Mouse (Mus musculus) liver, postnatal 0 days (tissue): ENCODE data around the gene Lat.

Experiments
- CTCF ChIP-seq: sonication (generic); IDR thresholded peaks from 2 replicates; pipeline ENCODE4 v1.5.1; 2016; ENCODE audit warnings: antibody characterized with exemption, low read depth
- EP300 ChIP-seq: IDR thresholded peaks from 2 replicates; pipeline ENCODE4 v1.6.1; 2016; ENCODE audit warnings: antibody characterized with exemption, low read depth, mild to moderate bottlenecking

DNA sequence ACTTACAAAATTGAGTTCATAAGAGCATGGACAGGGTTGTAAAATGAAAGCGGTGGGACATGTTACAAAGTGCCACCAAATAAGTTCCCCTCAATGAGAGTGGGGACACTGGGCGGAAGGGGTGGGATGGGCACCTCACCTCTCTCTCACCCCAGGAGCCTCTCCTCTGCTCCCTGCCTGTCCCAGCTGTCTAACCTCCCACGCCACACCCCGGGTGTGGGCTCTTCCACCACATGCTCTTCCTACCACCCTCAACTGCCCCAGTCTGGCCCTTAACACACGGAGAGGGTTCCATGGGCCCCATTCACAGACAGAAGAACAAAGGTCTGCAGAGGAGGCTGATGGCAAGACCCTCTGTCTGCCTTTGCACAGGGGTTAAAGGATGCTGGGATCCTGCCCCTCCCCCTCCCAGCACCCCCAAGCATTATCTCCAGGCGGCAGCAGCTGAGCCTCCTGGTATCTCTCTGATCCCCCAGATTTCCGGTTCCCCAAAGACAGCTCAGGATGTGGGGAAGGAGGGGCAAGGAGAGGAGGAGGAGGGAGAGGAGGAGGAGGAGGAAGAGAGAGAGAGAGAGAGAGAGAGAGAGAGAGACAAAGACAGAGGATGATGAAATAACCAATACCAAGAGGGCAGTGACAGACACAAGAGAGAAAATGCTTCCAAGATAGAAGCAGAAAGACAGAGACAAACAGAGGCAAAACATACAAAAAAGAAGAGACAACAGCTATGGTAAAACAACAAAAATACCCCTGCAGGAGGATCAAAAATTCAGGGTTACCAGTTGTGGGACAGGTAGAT, 12.4 kb downstream of the Lat start:
- peak; percentile 58; the same call in 1 of the 2 replicates for TF ChIP-seq EP300
- no peak for TF ChIP-seq CTCF
